Mouse (Mus musculus) bone marrow, adult 2 months (tissue): Measurements from ENCODE around the gene Unc5c.

Experiments used
- CTCF ChIP-seq: fragments of 200-500 bp; IDR thresholded peaks from 2 replicates; pipeline ENCODE4 v1.5.1; 2011; ENCODE audit warnings: low read length, control low read depth; ENCODE audit not compliant: control insufficient read depth, insufficient read depth
- POLR2A ChIP-seq: fragments of 200-500 bp; IDR thresholded peaks from 2 replicates; pipeline ENCODE4 v1.6.1; 2011; ENCODE audit warnings: low read depth, mild to moderate bottlenecking, control low read depth, low read length, borderline replicate concordance; ENCODE audit not compliant: control insufficient read depth

DNA sequence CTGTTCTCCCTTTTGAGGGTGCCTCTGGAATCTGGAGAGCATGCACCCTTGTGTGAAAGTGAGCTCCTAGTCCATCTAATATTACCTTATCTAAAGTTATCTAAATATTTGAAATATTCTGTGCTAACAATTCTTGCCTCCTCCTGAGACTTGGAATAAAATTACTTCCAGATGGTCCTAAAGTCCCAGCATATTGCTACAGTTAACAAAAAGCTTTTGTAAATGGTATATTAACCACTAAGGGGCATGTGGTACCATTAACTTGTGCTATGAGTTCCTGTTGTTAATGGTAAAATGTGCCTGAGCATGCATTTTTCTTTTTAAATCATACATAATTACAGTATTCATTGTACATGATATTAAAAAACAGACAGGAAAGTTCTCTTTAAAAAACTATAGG lies 63.7 kb downstream of the Unc5c start:
- TF ChIP-seq CTCF (no peak), POLR2A (no peak)
